Mouse (Mus musculus) retina, adult 2 months (tissue): ENCODE results near the gene Bglap.
"Not testable (repeated sequence)": the region's sequence is repeated elsewhere in the genome, so short reads cannot be mapped to it uniquely, and the experiment has no call there.

Experiments used
- DNase-seq: peaks from one replicate; pipeline ENCODE4 v3.0.0-alpha.2; 2012; ENCODE audit warnings: low read depth, low spot score

Bglap gene

DNA sequence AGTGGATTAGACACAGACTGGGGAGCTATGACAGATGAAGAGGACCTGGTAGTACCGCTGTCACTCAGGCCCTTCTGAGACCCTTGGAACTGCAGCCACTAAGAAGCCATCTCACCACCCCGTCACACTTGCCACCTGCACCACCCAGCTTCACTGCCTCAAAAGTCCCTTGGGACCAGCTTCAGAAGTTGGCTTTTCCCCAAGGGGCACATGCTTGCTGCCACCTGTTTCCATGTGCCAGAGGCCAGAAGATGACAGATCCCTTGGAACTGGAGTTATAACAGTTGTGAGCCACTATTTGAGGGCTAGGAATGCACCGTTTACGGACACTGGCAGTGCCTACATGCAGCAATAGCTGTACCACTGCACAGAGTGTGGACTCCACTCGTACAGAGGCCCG lies 11.0 kb upstream of the Bglap start:
- DNase-seq = no peak

DNA sequence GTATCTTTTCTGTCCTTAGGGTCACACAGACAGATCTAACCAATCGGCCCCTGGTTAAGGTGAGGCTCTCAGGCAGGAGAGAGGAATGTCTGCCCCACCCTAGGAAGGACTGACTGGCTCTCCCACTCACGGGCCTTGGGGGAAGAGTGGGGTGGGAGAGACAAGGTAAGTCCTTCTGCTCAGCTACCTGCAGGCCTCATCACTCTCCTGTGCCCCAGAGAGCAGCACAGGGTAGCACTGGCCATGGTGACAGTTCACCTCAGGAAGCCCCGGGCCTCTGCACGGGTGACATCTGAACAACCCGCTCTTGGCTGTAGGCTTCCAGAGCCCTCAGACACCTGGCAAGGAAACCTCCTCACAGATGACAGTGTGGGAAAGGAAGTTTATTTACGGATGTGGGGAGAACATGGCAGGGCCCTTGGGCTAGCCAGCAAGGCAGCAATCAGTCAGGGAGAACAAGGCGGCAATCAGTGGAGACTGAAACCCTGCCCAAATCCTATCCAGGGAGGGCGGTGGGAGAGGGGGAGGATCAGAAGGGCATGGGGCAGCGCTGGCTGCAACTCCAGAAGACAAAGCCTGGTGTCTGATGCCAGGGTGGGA lies 9.6 kb upstream of the Bglap start:
- no peak for DNase-seq

DNA sequence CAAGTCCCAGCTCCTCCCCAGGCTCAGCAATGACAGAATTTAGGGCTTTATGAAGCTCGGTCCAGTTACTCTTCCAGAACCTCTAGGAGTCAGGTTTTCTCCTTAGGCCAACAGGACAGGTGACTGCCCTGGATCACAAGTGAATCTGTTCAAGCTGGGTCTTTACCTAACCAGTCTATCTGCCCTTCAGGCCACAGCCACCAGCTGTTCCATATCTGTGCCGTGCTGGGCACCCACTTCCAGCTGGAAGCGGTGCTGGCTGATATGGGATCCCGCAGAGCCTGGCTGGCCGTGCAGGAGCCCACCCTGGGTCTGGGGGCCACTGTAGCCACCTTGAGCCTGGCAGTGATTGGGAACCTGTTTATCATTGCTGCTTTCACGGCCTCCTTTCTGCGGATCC lies 1.9 kb downstream of the Bglap start:
- DNase-seq = not testable (repeated sequence)

DNA sequence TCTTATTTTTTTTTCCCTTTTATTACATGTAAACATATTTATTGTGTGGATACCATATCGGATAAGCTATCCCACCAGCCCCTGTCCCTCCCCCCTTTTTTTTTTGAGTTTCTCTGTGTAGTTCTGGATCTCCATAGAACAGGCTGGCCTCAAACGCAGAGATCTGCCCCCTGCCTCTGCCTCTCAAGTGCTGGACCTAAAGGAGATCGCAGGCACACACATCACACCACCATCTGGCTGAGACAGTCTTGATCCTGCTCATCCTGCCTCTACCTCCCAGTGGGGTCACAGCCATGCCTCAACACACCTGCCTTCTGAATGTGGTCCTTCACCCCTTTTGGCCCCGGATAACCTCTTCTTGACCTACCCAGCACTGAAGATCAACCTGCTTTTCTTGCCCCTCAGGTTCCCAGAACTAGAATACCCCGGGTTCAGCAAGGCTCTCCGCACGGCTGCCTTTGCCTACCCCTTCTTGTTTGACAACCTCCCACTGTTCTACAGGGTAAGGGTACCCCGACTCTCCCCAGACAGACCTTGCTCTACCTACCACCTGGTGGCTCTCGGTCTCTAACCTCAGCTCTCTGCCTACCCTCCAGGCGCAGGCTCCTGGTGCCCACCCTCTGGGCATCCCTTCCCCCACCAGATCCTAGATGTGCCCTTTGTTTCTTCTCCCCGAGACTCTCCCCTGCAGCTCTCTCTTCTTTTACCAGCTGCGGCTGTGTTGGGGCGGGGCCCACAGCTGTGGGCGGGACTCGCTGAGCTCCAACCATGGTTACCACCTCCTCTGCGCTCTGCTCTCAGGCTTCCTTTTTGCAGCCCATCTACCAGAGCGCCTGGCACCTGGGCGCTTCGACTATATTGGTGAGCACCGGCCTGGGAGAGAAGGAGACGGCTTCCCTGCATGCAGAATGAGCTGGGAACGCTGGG lies 2.6 kb downstream of the Bglap start:
- not testable (repeated sequence) for DNase-seq

DNA sequence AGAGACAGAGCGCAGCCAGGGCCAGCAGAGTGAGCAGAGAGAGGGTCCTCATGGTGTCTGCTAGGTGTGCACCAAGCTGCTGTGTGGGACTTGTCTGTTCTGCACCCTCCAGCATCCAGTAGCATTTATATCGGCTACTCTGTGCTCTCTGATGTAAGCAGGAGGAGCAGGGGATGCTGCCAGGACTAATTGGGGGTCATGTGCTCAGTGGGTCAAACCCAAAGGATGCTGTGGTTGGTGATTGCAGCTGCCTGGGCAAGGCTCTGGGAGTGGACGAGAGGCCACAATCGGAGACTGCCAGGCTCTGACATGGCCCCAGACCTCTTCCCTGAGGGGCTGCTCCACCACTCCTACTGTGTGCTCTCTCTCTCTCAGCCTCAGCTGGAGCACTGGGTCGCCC lies 5.7 kb downstream of the Bglap start, which contains the start of gene Bglap2:
Bglap2 (minus strand) TSS at position 101 of the 400 bp plus-strand sequence.
- DNase-seq = not testable (repeated sequence)

DNA sequence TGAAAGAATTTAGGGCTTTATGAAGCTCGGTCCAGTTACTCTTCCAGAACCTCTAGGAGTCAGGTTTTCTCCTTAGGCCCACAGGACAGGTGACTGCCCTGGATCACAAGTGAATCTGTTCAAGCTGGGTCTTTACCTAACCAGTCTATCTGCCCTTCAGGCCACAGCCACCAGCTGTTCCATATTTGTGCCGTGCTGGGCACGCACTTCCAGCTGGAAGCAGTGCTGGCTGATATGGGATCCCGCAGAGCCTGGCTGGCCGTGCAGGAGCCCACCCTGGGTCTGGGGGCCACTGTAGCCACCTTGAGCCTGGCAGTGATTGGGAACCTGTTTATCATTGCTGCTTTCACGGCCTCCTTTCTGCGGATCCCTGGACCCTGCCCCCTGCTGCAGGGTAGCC lies 7.6 kb downstream of the Bglap start:
- not testable (repeated sequence) for DNase-seq

DNA sequence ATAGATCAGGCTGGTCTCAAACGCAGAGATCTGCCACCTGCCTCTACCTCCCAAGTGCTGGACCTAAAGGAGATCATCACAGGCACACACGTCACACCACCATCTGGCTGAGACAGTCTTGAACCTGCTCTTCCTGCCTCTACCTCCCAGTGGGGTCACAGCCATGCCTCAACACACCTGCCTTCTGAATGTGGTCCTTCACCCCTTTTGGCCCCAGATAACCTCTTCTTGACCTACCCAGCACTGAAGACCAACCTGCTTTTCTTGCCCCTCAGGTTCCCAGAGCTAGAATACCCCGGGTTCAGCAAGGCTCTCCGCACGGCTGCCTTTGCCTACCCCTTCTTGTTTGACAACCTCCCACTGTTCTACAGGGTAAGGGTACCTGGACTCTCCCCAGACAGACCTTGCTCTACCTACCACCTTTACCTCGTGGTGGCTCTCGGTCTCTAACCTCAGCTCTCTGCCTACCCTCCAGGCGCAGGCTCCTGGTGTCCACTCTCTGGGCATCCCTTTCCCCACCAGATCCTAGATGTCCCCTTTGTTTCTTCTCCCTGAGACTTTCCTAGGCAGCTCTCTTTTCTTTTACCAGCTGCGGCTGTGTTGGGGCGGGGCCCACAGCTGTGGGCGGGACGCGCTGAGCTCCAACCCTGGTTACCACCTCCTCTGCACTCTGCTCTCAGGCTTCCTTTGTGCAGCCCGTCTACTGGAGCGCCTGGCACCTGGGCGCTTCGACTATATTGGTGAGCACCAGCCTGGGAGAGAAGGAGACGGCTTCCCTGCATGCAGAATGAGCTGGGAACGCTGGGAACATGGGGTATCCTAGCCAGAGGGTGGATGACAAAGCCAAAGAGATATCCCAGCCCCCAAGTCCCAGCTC lies 8.3 kb downstream of the Bglap start:
- DNase-seq = not testable (repeated sequence)

DNA sequence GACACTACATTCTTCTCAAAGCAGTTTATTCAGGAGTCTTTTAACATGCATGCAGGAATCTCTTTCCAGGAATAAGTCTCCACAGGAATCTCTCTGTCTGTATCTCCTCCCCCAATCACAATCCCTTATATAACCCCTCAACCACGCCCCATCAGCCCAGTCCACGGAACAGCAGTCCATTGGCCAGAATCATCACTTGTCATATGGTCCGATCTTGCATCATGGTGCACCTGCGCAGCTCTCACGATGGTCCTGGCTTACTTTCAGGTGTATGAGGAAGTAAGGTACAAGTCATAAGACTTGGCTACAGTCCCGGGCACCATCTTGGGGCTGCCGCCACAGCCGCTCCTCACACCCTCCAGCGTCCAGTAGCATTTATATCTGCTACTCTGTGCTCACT lies 11.6 kb downstream of the Bglap start, which contains the start of gene Bglap3:
Bglap3 (minus strand) TSS at position 101 of the 400 bp plus-strand sequence.
- not testable (repeated sequence) for DNase-seq

DNA sequence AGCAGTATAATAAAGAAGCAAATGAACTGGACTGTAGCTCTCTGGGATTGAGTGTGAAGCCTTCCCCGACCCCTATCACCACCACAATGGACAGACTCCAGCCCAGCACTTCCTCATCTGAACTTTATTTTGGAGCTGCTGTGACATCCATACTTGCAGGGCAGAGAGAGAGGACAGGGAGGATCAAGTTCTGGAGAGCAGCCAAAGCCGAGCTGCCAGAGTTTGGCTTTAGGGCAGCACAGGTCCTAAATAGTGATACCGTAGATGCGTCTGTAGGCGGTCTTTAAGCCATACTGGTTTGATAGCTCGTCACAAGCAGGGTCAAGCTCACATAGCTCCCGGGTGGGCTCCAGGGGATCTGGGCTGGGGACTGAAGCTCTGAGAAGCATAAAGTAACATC lies 15.8 kb downstream of the Bglap start:
- DNase-seq = not testable (repeated sequence)

DNA sequence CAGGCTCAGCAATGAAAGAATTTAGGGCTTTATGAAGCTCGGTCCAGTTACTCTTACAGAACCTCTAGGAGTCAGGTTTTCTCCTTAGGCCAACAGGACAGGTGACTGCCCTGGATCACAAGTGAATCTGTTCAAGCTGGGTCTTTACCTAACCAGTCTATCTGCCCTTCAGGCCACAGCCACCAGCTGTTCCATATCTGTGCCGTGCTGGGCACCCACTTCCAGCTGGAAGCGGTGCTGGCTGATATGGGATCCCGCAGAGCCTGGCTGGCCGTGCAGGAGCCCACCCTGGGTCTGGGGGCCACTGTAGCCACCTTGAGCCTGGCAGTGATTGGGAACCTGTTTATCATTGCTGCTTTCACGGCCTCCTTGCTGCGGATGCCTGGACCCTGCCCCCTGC lies 16.7 kb downstream of the Bglap start:
- not testable (repeated sequence) for DNase-seq

DNA sequence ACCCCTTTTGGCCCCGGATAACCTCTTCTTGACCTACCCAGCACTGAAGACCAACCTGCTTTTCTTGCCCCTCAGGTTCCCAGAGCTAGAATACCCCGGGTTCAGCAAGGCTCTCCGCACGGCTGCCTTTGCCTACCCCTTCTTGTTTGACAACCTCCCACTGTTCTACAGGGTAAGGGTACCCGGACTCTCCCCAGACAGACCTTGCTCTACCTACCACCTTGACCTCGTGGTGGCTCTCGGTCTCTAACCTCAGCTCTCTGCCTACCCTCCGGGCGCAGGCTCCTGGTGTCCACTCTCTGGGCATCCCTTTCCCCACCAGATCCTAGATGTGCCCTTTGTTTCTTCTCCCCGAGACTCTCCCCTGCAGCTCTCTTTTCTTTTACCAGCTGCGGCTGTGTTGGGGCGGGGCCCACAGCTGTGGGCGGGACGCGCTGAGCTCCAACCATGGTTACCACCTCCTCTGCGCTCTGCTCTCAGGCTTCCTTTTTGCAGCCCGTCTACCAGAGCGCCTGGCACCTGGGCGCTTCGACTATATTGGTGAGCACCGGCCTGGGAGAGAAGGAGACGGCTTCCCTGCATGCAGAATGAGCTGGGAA lies 17.3 kb downstream of the Bglap start:
- DNase-seq = not testable (repeated sequence)

DNA sequence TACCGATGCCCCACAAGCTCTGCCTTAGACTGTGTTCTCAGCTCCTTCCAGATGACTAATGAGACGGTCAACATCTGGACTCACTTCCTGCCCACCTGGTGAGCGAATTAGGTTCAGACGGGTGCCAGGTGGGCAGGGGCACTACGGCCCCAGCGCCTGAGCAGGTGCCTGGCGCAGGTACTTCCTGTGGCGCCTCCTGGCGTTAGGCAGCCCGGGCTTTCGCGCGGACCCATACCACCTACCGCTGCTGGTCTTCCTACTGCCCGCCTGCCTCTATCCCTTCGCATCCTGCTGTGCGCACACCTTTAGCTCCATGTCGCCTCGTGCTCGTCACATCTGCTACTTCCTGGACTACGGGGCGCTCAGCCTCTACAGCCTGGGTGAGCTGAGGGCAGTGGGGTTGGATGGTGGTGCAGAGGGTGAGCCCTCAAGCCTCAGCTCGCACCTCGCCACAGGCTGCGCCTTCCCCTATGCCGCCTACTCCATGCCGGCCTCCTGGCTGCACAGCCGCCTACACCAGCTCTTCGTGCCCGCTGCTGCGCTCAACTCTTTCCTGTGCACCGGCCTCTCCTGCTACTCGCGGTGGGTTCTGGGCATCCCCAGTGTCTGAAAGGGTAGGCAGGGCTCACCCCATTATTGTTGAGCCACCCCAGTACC lies 18.4 kb downstream of the Bglap start:
- DNase-seq = no peak

DNA sequence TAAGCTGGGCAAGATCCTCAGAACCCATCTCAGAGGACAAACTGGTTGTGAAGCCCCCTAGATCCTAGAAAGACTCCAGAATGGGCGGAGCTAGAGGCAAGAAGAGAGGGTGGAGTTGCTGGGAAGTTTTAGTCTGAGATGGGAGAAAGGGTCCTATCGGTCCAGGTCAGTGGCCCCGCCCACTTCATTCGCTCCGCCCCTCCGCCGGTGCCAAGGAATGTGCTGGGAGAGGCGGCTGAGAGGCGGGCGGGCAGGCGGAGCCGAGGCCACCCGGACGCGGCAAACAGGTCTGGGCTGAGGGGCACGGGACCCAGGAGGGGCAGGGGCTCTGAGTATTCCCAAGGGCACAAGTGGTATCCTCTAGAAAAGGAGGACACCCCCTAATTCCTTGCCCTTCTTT lies 19.9 kb downstream of the Bglap start, which contains the start of gene Paqr6:
Paqr6 (plus strand) TSS at position 248 of the 400 bp plus-strand sequence.
- no peak for DNase-seq

DNA sequence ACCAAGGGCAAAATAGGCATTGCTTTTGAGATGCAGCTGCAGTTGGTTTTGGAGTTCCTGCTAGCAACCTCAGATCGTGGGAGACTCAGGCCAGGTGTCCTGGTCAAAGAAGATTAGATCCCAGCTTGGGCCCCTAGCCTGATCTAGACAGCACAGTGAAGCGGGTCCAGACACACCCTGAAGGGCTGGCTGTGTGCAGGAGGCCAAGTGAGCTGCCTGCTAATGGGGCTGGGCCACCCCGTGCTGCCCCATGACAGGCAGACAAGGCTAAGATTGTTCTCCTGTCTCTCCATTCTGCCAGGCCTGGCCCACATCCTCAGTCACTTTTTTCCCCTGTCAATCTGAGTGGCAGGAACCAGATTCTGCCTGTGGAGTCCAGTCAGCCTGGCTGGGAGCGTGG lies 20.6 kb downstream of the Bglap start:
- no peak for DNase-seq

DNA sequence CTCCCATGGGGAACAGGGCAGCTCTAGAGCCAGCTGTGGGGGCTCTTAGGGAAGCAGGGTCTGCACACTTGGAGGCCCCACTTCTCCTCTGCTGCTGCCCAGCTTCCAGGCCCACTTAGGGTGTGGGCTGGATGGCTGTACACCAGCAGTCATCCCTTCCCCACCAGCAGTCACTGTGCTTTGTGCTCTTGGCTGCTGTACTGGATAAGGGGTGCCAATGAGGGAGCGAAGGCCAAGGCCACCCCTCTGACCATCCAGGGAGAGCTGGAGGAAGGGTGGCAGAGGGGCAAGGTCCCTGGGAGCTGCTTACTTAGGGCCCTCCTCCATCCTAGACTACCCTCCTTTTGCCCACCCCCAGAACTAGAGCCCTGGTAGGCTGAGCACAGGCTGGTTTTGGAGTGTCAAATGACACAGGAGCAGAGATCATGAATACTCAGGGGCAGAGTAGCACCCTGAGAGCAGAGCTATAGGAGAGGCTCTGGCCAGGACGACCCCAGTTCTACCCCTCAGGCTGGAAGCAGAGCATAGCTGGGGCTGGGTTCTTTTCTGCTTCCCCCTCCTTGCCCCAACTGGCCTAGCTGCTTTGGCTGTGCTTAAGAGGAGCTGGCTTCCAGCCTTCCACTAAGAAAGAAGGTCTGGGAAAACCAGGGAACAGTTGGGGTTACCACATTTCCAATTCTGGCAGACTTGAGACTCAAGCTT lies 22.5 kb downstream of the Bglap start:
- no peak for DNase-seq

DNA sequence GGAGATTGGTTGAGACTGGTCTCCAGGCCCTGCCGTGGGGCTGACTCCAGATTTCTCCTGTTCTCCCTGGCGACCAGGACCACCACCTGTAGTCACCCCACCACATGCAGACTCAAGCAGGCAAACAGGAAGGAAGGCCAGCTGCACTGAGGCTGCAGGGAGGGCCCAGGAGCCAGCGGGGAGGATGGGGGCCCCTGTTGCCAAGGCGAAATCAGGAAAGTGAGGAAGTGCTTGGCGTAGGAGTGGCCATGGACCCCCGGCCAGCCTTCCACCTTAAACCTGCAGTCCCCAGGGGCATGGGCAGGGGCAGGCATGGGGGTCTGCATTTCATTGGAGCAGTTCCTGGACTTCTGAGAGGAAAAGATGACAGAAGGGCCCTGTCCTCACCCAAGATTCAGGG lies 23.2 kb downstream of the Bglap start:
- DNase-seq = no peak

DNA sequence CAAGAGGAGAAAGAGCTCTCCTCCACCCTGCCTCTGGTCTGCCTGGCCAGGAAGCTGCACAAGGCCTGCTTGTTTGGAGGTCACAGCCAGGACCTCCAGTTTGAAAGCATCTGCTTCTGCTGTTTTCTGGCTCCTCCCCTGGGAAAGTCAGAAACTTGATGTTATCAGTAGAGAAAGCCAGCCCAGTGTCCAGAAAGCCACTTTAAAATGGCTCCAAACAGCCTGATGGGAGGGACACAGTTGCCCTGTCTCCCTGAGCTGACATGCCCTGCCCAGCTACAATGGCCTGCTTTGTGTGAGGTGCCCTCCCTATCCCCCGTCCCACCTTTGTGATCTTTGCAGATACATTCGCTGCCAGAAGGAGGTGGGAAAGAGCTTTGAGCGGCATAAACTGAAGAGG lies 24.3 kb downstream of the Bglap start:
- DNase-seq = no peak

DNA sequence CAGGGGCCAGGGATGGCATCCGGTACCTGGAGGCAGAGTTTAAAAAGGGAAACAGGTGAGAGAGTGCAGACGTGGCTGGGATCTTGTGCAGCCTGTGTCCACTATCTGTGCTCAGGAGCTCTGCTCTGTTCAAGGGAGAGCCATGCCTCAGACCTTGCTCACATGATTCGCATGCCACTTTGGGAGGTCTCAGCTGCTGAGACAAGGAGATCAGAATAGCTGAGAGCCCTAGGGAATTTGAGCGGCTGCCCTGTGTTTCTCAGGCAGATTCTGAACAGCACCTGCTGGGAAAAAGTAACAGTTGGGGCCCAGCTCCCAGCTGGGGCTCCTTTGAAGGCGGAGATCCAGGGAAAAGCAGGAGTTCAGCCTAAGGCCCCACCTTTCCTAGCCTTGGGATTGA lies 24.7 kb downstream of the Bglap start:
- DNase-seq = no peak

DNA sequence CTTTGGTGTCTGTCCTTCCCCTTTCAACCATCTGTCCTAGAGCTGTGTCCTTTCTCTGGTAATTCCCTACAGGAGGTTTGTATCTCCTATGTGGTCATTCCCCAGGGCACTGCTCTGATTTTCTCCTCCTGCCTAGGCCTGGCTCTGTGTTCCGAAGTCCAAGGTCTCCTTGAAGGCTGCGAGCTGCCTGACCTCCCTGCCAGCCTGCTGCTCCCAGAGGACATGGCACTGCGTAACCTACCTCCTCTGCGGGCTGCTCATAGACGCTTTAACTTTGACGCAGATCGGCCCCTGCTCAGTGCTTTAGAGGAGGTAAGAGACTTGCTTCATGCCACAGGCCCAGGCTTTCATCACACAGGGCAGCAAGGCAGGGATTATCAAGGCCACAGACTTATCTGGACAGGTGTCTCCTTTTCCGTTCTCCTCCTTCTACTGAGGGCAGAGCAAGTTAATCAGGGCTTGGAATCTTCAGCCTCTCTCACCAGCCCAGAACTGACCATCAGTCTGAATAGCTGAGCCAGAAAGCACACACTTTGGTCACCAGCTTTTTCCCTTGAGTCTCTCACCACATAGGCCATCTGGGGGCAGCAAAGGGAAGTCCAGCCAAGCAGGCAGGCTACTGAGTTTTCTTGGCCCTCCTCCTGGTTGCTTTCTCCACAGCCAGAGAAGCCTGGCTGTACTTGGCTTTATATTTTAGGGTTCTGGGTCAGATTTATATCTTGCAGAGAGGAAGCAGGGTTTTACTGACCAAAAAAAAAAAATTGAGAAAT lies 29.7 kb downstream of the Bglap start:
- DNase-seq = no peak
